Mouse (Mus musculus): Measurements from ENCODE around the gene Apbb2. TPM values are rescaled to one million over a fixed set of nuclear protein-coding genes. Genes with fewer than 3 reads are reported as not detected.

Apbb2 gene
- 48.6 and 52.6 TPM in 2 replicates for polyA plus RNA-seq (2014; fragmentation: Nextera tagmentation; extraction: Ambion mirVana)

GRCm38 (mm10) chr5:66618597-66618996 lies at the start of gene Apbb2:
Gene Apbb2, minus strand, starts transcription at chr5:66618784.
- WGBS: under 1% methylated on average over 37 of the region's 39 CpGs
- peak; percentile 93 for ATAC-seq (ENCODE audit: insufficient read depth, low FRiP score, low TSS enrichment)
- DNase-seq (ENCODE audit: low spot score): peak; percentile 97
- Histone ChIP-seq H3K9ac (ENCODE audit: low read length) (peak within 1 kb of the TSS; percentile 94), H3K27ac (ENCODE audit: low read depth, low read length) (peak within 1 kb of the TSS; percentile 97), H3K4me3 (ENCODE audit: low read depth, low read length) (peak within 1 kb of the TSS; percentile 81), H3K4me1 (ENCODE audit: control insufficient read depth, insufficient read depth, low read length) (peaks cover 16% of the 10 kb centered on the region), H3K4me2 (ENCODE audit: low read depth) (peak within 1 kb of the TSS; percentile 73), H3K36me3 (ENCODE audit: control insufficient read depth, insufficient read depth, low read length) (no peaks in the 10 kb centered on the region), H3K27me3 (ENCODE audit: control insufficient read depth, insufficient read depth, low read length) (no peaks in the 10 kb centered on the region), H3K9me3 (ENCODE audit: control insufficient read depth, low read length) (no peaks in the 10 kb centered on the region)

- ATAC-seq (ENCODE audit: insufficient read depth, low FRiP score, low TSS enrichment) (no peak), DNase-seq (ENCODE audit: low spot score) (no peak)
- H3K9me3 ChIP-seq (ENCODE audit: control insufficient read depth, low read length): no peaks in the 10 kb centered on the region
- H3K9ac ChIP-seq (ENCODE audit: low read length): no peak overlapping the region
- H3K4me1 ChIP-seq (ENCODE audit: control insufficient read depth, insufficient read depth, low read length): no peaks in the 10 kb centered on the region
- H3K36me3 ChIP-seq (ENCODE audit: control insufficient read depth, insufficient read depth, low read length): no peaks in the 10 kb centered on the region
- H3K27ac ChIP-seq (ENCODE audit: low read depth, low read length): no peak overlapping the region
- H3K4me2 ChIP-seq (ENCODE audit: low read depth): no peak overlapping the region
- no peaks in the 10 kb centered on the region for H3K27me3 ChIP-seq (ENCODE audit: control insufficient read depth, insufficient read depth, low read length)
- no peak overlapping the region for H3K4me3 ChIP-seq (ENCODE audit: low read depth, low read length)
- 65% methylated on average over 5 of the region's 5 CpGs for WGBS
These were observed 35.6 kb upstream of the Apbb2 start for GRCm38 (mm10) chr5:66654220-66654619.

GRCm38 (mm10) chr5:66647504-66647903 lies 28.9 kb upstream of the Apbb2 start:
- no peaks in the 10 kb centered on the region for H3K27me3 ChIP-seq (ENCODE audit: control insufficient read depth, insufficient read depth, low read length)
- WGBS: 72% methylated on average over 7 of the region's 7 CpGs
- H3K9me3 ChIP-seq (ENCODE audit: control insufficient read depth, low read length): no peaks in the 10 kb centered on the region
- H3K4me3 ChIP-seq (ENCODE audit: low read depth, low read length): no peak overlapping the region
- no peaks in the 10 kb centered on the region for H3K4me1 ChIP-seq (ENCODE audit: control insufficient read depth, insufficient read depth, low read length)
- no peak overlapping the region for H3K27ac ChIP-seq (ENCODE audit: low read depth, low read length)
- H3K36me3 ChIP-seq (ENCODE audit: control insufficient read depth, insufficient read depth, low read length): no peaks in the 10 kb centered on the region
- H3K9ac ChIP-seq (ENCODE audit: low read length): no peak overlapping the region
- H3K4me2 ChIP-seq (ENCODE audit: low read depth): no peak overlapping the region
- DNase-seq (ENCODE audit: low spot score): no peak
- ATAC-seq (ENCODE audit: insufficient read depth, low FRiP score, low TSS enrichment): no peak

GRCm38 (mm10) chr5:66643260-66643659 lies 24.7 kb upstream of the Apbb2 start:
- Histone ChIP-seq H3K4me3 (ENCODE audit: low read depth, low read length) (no peak overlapping the region), H3K36me3 (ENCODE audit: control insufficient read depth, insufficient read depth, low read length) (no peaks in the 10 kb centered on the region), H3K9ac (ENCODE audit: low read length) (no peak overlapping the region), H3K27me3 (ENCODE audit: control insufficient read depth, insufficient read depth, low read length) (no peaks in the 10 kb centered on the region), H3K4me1 (ENCODE audit: control insufficient read depth, insufficient read depth, low read length) (no peaks in the 10 kb centered on the region), H3K27ac (ENCODE audit: low read depth, low read length) (no peak overlapping the region), H3K4me2 (ENCODE audit: low read depth) (no peak overlapping the region), H3K9me3 (ENCODE audit: control insufficient read depth, low read length) (no peaks in the 10 kb centered on the region)
- no peak for DNase-seq (ENCODE audit: low spot score)
- no peak for ATAC-seq (ENCODE audit: insufficient read depth, low FRiP score, low TSS enrichment)
- whole genome bisulfite sequencing: 85% methylated on average over 5 of the region's 5 CpGs

- 91% methylated on average over 4 of the region's 4 CpGs for WGBS
- H3K36me3 ChIP-seq (ENCODE audit: control insufficient read depth, insufficient read depth, low read length): no peaks in the 10 kb centered on the region
- no peak overlapping the region for H3K4me2 ChIP-seq (ENCODE audit: low read depth)
- no peak overlapping the region for H3K4me3 ChIP-seq (ENCODE audit: low read depth, low read length)
- no peaks in the 10 kb centered on the region for H3K9me3 ChIP-seq (ENCODE audit: control insufficient read depth, low read length)
- DNase-seq (ENCODE audit: low spot score) (no peak), ATAC-seq (ENCODE audit: insufficient read depth, low FRiP score, low TSS enrichment) (no peak)
- H3K4me1 ChIP-seq (ENCODE audit: control insufficient read depth, insufficient read depth, low read length): no peaks in the 10 kb centered on the region
- no peak overlapping the region for H3K27ac ChIP-seq (ENCODE audit: low read depth, low read length)
- H3K9ac ChIP-seq (ENCODE audit: low read length): no peak overlapping the region
- no peaks in the 10 kb centered on the region for H3K27me3 ChIP-seq (ENCODE audit: control insufficient read depth, insufficient read depth, low read length)
These were observed 23.6 kb upstream of the Apbb2 start for GRCm38 (mm10) chr5:66642156-66642555.

- Histone ChIP-seq H3K9me3 (ENCODE audit: control insufficient read depth, low read length) (no peaks in the 10 kb centered on the region), H3K27ac (ENCODE audit: low read depth, low read length) (no peak overlapping the region), H3K4me3 (ENCODE audit: low read depth, low read length) (no peak overlapping the region), H3K36me3 (ENCODE audit: control insufficient read depth, insufficient read depth, low read length) (no peaks in the 10 kb centered on the region), H3K27me3 (ENCODE audit: control insufficient read depth, insufficient read depth, low read length) (no peaks in the 10 kb centered on the region), H3K9ac (ENCODE audit: low read length) (no peak overlapping the region), H3K4me1 (ENCODE audit: control insufficient read depth, insufficient read depth, low read length) (no peaks in the 10 kb centered on the region), H3K4me2 (ENCODE audit: low read depth) (no peak overlapping the region)
- no peak for DNase-seq (ENCODE audit: low spot score)
- WGBS: 54% methylated on average over 10 of the region's 10 CpGs
- ATAC-seq (ENCODE audit: insufficient read depth, low FRiP score, low TSS enrichment): peak; percentile 84
These were observed 17.0 kb upstream of the Apbb2 start for GRCm38 (mm10) chr5:66635459-66636079.

GRCm38 (mm10) chr5:66627805-66628204 lies 9.2 kb upstream of the Apbb2 start:
- 83% methylated on average over 7 of the region's 7 CpGs for WGBS

GRCm38 (mm10) chr5:66620191-66620625 lies 1.6 kb upstream of the Apbb2 start:
- Histone ChIP-seq H3K4me3 (ENCODE audit: low read depth, low read length) (peak overlapping the region; percentile 51), H3K4me2 (ENCODE audit: low read depth) (peak overlapping the region; percentile 73), H3K36me3 (ENCODE audit: control insufficient read depth, insufficient read depth, low read length) (no peaks in the 10 kb centered on the region), H3K9ac (ENCODE audit: low read length) (peak overlapping the region; percentile 65), H3K27ac (ENCODE audit: low read depth, low read length) (0 out of 2 replicates have a peak overlapping the region, but pooled peaks have one; percentile 35), H3K27me3 (ENCODE audit: control insufficient read depth, insufficient read depth, low read length) (no peaks in the 10 kb centered on the region), H3K4me1 (ENCODE audit: control insufficient read depth, insufficient read depth, low read length) (0 out of 2 replicates have a peak, but pooled peaks cover 6% of the 10 kb centered on the region), H3K9me3 (ENCODE audit: control insufficient read depth, low read length) (no peaks in the 10 kb centered on the region)
- WGBS: under 1% methylated on average over 40 of the region's 41 CpGs
- DNase-seq (ENCODE audit: low spot score) (peak; percentile 87), ATAC-seq (ENCODE audit: insufficient read depth, low FRiP score, low TSS enrichment) (peak; percentile 45; the same call in 1 of the 2 replicates)

More at GRCm38 (mm10) chr5:66627805-66628204, 9.2 kb upstream of the Apbb2 start:
- H3K9ac ChIP-seq (ENCODE audit: low read length): no peak overlapping the region
- H3K27ac ChIP-seq (ENCODE audit: low read depth, low read length): no peak overlapping the region
- H3K27me3 ChIP-seq (ENCODE audit: control insufficient read depth, insufficient read depth, low read length): no peaks in the 10 kb centered on the region
- H3K4me3 ChIP-seq (ENCODE audit: low read depth, low read length): no peak overlapping the region
- DNase-seq (ENCODE audit: low spot score): no peak
- no peaks in the 10 kb centered on the region for H3K9me3 ChIP-seq (ENCODE audit: control insufficient read depth, low read length)
- H3K36me3 ChIP-seq (ENCODE audit: control insufficient read depth, insufficient read depth, low read length): no peaks in the 10 kb centered on the region
- no peak for ATAC-seq (ENCODE audit: insufficient read depth, low FRiP score, low TSS enrichment)
- no peak overlapping the region for H3K4me2 ChIP-seq (ENCODE audit: low read depth)
- no peaks in the 10 kb centered on the region for H3K4me1 ChIP-seq (ENCODE audit: control insufficient read depth, insufficient read depth, low read length)

- Histone ChIP-seq H3K4me2 (ENCODE audit: low read depth) (peak overlapping the region; percentile 73), H3K27me3 (ENCODE audit: control insufficient read depth, insufficient read depth, low read length) (no peaks in the 10 kb centered on the region), H3K27ac (ENCODE audit: low read depth, low read length) (no peak overlapping the region), H3K4me1 (ENCODE audit: control insufficient read depth, insufficient read depth, low read length) (peaks cover 7% of the 10 kb centered on the region), H3K36me3 (ENCODE audit: control insufficient read depth, insufficient read depth, low read length) (no peaks in the 10 kb centered on the region), H3K9ac (ENCODE audit: low read length) (peak overlapping the region; percentile 65), H3K4me3 (ENCODE audit: low read depth, low read length) (peak overlapping the region; percentile 51), H3K9me3 (ENCODE audit: control insufficient read depth, low read length) (no peaks in the 10 kb centered on the region)
- DNase-seq (ENCODE audit: low spot score): no peak
- WGBS: 42% methylated on average over 8 of the region's 8 CpGs
- no peak for ATAC-seq (ENCODE audit: insufficient read depth, low FRiP score, low TSS enrichment)
These were observed 1.1 kb upstream of the Apbb2 start for GRCm38 (mm10) chr5:66619675-66620074.

Measured in neural tube, embryonic 11.5 days (tissue).